Mouse (Mus musculus) A20 (cell line): ENCODE measurements around the gene Gfra4.

Source experiments
- DNase-seq: peaks from one replicate; pipeline ENCODE4 v3.0.0-alpha.2; 2011; ENCODE audit warnings: low read depth, low spot score

Gene Gfra4

DNA sequence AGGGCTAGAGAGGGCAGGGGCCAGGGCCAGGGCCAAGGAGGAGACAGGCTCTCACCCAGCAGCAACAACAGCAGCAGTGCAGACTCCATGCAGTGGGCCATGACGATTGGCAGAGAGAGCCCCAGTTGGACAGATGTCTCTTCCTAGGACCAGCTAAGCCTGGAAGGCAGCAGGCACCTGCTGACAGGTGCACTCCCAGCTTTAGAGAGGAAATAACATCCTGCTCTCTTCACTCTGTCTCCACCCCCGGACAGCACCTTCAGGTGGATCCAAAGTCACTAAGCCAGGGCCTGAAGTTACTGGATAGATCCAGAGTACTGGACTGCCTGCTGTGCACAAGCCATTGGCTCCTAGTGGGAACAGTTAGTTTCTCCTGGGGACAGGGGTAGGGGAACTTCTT, at the start of gene Gfra4:
Gene Gfra4 (minus strand): TSS at position 101 of the 400 bp plus-strand sequence.
- no peak for DNase-seq

DNA sequence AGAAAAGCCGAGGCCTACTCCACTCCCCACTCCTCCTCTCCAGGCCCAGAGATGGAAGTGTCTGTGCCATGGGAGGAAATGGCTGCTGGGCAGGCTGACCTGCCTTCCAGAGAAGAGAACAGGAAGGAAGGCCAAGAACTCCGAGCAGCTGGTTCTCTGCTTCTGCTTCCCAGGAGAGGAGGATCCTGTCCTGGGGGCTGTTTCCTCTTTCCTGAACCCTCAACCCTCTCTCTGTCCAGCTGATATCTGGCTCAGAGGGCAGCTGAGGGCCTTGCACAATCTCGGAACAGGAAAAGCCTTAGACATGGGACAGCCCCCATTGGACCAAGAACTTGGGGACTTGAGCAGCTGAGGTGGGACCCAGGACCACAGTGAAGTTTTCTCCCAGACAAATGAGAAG, 48.0 kb upstream of the Gfra4 start:
- no peak for DNase-seq

DNA sequence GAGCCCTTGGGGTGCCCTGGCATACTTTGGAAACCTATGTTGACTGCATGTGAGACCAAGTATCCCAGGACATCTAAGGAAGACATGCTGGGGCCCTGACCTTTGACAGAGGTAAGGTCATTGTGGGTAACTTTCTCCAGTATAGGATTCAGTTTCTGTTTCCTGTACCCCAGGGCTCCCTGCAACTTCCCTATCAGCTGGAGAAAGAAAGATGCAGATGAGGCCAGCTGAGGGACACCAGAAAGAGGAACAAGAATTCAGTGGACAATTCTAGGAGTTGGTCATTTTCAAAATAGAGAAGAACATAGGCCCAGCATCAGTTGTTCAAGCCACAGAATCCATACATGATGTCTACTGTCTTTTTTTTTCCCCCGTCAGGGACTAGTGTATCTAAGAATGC, 46.7 kb upstream of the Gfra4 start:
- DNase-seq, result no peak

DNA sequence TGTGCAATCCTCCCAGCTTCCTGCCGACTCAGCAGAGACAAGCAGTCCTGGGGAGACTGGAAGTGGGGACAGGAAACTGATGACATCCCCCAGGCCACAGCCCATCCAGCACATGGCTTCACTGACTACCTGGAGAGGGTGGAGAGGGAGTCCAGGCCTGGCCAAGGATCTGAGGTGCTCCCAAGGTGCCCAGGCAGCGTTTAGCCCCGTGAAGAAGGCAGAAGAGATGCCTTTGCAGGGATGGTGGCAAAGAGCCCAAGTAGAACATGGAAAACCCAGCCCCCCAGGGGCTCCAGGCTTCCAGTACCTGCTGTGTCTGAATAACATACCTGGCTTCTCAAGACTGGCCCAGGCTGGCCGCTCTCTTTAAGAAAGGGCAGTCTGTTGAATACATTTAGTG, 45.7 kb upstream of the Gfra4 start:
- no peak for DNase-seq

DNA sequence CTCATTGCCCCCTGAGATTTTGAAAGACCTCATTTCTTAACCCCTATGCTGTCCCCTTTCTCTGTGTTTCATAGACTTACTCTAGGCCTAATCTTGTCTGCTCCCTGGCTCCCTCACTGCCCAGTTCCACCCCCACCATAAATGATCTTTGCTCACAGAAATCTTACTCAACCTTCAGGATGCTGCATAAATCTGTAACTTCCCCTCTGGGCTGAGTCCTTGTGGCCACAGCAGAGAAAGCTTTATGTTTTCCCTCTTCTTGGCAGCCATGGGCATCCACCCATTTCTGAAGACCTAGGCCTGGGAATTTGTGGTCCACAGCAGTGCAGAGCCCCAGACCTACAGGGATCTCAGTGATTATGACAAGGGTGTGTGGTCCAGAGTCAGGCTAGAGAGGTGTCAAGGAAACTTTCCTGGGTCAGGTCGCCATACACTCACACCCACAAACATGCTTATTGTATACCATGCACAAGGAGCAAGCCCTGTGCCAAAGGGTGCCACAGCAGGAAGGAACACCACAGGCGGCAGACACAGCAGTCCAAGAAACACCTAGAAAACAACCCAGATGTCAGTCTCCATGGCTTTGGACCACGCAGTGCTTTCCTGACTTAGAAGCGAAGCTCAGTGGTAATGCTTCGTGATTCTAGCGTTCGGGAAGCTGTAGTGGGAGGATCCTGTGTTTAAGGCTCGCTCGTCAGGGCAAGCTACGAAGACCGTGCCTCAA, 43.9 kb upstream of the Gfra4 start, which contains the start of gene Siglec1:
Gene Siglec1 (minus strand): TSS at position 99 of the 724 bp plus-strand sequence.
- no peak for DNase-seq

DNA sequence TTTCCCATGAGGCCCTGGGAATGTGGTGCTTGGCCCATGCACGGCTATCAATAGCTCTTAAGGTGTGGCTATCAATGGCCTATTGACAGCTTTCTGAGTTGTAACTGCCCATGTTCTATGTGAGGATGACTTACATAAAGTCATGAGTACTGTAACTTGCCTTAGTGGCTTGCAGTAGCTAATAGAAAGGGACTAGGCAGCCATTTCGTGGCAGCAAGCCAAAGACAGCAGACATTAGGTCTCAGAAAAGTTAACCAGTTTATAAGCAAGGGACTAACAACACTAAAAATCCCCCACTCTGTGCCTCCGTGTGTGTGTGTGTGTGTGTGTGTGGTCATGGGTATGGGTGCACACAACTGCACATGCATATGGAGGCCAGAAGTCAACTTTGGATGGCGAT, 41.3 kb upstream of the Gfra4 start:
- no peak for DNase-seq

DNA sequence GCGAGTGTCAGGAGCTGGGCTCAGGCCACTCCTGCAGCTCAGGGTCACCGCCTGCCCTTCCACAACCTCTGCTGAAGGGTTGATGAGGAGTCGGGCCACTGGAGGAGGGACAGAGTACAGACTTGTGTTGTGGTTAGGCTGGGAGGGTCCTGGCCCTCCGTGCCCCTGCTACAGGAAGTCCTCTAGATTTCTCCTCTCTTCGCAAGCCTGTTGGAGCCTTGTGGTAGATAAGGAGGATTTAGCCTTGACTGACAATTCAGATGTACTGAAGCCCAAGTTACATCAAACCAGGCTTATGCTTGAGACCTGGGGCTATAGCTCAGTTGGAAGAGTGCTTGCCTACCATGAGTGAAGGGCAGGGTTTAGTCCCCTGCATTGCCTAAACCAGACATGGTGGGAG, 37.6 kb upstream of the Gfra4 start:
- DNase-seq, result no peak

DNA sequence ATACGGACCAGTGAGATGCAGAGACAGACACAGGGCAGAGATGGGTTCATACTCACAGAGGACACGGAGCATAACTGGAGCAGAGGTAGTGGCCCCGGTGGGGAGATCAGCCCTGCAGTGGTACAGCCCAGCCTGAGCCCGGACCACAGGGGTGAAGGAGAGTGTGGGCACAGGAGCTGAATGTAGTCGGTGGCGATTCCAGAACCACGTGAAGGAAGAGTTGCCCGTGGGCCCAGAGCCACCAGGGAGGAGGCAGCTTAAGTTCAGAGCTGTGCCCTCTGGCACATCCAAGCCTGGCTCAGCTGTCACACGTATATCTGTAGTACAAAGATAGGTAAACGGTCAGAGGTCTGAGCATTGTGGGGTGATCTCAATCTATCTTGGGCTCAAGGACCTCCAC, 29.6 kb upstream of the Gfra4 start:
- DNase-seq, result no peak

- no peak for DNase-seq
Measured at GRCm38 (mm10) chr2:131067481-131067880, 24.6 kb upstream of the Gfra4 start.

DNA sequence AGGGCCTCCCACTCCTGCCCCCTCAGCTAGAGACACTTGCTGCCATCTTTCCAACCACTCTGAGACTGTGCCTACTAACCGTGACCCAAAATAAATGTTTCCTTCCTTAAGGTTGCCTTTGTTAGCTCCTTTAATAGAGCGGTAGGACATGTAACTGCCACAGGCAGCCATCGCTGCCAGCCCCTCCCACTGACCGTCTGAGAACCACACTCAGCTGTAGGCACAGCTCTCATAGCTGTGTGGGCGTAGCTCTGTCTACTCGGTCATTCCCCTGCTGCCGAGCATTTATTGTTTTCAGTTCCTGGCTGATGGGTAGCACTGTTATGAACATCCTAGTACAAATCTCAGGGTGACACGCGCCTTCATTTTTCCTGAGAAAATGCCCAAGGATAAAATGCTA, 23.5 kb upstream of the Gfra4 start:
- no peak for DNase-seq

GRCm38 (mm10) chr2:131063404-131063864, 20.5 kb upstream of the Gfra4 start, which contains the start of gene Adam33:
Gene Adam33 (minus strand): TSS chr2:131063814.
- DNase-seq, result no peak

GRCm38 (mm10) chr2:131061607-131062006, 18.7 kb upstream of the Gfra4 start:
- no peak for DNase-seq

DNA sequence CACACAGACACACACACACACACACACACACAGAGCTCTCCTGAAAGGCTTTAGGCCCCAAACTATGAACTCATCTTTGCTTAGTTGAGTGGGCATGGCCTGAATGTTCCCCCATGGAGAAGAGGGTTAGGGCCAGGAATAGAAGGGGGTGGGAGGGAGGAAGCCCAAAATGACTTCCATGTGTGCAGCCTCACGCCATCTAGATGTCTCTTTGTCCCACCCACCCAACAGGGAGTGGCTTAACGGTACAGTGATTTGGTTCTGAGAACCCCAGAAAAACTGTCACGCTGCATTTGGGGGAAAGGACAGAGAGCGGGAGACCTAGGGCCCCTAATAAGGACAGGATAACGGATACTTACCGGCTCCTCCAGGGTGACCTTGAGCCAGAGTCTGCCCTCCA, 17.9 kb upstream of the Gfra4 start:
- no peak for DNase-seq

DNA sequence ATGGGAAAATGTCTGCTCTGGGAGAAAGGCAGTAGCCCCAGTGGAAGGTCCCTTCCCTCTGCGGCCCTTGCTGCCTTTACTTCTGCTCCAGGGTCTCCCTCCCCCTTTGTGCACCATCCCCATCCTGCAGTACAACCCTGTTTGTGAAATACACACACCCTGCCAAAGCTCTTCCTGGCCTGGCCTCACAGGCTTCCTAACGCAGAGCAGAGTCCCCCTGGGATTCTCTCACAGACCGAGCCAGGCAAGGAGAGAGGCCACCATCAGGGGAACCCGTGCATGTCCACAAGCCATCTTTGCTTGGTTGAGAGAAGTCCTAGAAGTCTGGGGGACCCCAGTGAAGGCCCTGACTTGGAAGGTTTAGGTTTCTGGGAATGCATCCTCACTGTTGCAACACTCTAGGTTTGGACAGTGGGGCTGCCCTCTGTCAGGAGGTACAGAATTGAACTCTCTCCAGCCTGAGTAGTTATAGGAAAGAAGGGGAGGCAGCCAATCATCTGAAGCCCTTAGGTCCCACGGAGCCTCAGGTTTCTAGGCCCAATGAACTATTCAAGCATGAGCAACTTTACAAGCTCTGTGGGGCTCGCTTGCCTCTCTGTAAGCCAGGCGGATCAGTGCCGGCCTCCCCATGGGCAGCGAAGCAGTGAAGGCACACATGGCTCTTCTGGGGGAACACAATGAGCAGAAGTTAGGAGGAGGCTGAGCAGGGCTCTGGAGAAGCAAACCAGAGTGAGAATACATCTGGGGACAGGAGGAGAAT, 17.1 kb upstream of the Gfra4 start:
- DNase-seq, result peak; percentile 26

- no peak for DNase-seq
Measured at GRCm38 (mm10) chr2:131059377-131059776, 16.5 kb upstream of the Gfra4 start.

DNA sequence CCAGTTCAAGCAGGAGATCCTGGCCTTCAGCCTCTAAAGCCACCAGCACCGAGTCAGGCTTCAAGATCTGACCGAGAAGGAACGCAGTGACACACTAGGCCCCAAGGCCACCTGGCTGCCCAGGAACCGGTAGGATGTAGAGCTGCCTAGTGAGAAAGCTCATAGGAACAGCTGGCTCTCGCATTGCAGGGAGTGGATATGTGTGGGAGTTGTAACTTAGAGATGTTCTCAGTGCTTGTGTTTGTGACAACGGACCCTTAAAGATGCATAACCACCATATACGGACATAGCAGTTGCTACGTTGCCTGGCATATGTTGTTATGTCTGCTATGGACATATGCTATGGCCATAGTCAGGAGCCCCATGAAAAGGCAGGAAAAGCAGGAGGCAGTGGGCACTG, 15.8 kb upstream of the Gfra4 start:
- no peak for DNase-seq

GRCm38 (mm10) chr2:131056191-131056590, 13.3 kb upstream of the Gfra4 start:
- DNase-seq, result no peak

DNA sequence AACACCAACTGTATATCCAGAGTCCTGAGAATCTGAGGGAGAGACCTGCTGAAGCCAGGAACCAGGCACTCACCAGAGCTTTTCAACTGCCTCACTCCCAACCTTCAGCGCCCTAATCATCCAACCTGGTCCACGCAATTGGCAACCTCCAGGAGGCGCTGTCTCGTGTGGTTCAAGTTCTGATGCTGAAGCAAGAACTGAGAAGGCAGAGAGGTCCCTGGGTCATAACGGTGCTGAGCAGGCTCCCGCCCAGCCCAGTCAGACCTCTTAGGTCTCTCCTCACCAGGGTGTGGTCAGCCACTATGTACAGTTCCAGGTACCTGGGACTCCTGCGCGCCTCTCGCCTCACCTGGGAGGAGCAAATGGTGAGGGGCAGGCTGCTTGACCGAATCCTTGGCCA, 12.7 kb upstream of the Gfra4 start:
- DNase-seq, result peak; percentile 32

DNA sequence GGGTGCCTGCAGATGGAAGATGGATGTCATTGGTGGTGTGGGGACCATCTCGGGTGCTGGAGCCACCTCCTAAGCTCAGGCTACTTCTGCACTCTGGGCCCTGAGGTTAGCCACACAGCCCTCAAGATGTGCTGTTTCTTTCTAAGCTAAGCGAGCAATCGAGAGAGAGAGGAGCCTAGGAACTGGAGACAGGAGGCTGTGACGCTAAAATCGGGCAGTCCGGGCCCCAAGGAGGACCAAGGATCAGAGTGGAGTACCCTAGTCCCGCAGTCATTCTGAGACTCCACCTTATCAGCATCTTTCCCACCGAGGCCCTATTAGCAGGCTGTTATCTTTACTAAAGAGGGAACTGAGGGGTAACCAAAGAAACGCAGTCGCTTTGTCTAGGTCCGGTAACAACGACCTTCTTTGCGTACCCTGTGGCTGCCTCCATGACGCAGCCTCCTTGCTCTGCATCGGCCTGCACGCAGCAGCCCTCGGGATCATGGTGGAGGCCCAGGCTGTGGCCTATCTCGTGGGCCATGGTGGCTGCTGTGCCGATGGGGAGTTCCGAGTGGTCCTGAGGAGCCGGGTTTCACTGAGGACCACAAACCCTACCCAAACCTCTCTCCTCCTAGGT, 11.9 kb upstream of the Gfra4 start:
- no peak for DNase-seq

DNA sequence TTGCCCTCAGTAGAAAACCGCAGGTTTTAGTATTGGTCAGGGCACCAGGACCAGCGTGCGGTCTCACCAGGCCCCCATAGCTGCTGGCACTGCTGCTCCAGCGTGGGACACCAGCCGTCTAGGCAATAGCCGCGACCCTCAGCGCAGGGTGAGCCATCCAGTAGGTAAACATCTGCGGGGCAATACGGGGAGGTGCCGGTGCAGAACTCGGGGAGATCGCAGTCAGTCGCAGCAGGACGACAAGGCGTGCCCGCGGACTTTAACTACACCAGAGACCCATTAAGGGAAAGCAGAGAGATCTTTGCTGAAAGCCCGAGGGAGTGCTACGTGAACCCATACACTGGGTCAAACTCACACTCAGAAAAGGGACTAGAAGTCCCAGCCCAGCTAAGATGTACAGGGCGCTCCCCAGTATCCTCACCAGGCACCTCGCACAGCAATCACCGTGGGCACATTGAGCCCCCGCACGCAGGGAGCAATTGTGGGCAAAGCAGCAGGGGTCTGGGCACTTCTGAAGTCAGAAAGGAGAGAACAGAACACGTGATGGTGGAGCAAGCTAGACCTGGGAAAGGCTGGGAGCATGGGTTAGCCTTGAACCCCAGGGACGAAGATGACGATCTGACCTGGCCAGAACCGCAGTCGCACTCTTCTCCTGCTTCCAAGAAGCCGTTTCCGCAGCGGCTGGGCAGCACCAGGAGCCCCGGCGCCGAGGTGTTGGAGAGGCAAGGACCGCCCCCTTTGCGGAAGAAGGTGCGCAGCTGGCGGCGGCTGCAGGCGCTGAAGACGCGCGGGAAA, 11.2 kb upstream of the Gfra4 start:
- no peak for DNase-seq

GRCm38 (mm10) chr2:131052862-131053418, 10.1 kb upstream of the Gfra4 start:
- DNase-seq, result no peak
